Mouse (Mus musculus): ENCODE data around the gene Ptprm.

DNA sequence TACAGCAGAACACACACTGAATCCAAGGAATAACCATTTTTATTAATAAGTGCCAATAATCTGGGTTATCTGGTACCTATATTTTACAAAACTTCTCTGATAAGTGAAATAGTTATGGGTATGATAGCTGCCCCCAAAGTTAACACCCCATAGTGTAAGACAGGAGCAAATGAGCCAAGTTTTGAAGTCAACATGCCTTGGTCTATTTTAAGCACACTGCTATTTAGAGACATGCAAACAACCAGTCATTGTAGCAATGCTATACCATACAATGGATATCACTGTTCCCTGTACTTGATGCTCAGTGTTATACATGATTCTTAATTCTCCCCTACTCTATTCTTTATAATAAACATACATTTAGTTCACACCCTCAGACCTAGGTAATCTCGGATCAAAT is 366.2 kb downstream of the Ptprm start:
- no peak for TF ChIP-seq POLR2A (IDR thresholded peaks at IDR 0.05; ENCODE audit: borderline replicate concordance, extremely low read depth, insufficient read depth, insufficient read length, poor library complexity, severe bottlenecking)
- TF ChIP-seq CTCF (IDR thresholded peaks at IDR 0.05; ENCODE audit: borderline replicate concordance, extremely low read depth, insufficient read depth, insufficient read length), result no peak

Data from brain, embryonic 14.5 days (tissue).